In the genomic region with DNA sequence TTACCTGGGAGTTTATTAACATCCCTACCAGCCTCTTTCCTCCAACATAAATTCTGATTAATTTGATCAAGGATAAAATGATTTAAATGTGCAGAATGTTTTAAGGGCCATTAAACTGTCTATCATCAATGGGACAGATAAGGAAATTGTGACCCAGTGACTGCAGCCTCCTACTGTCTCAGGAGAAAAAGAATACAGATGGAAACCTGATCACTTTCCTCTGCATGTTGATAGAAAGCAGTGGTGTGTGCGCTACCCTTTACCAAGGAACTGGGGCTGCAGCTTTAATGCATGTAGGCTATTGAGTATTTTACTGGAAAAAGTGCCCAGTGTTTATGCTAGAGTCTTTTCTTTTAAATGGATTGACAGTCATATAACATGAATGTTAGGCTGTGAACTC, we compare ENCODE assay signal across 25 mouse cellular contexts. TPM values are rescaled to one million over a fixed set of nuclear protein-coding genes. Genes with fewer than 3 reads are reported as not detected.
DNase-seq lines count a peak whose midpoint lies in the region; ATAC-seq and TF ChIP-seq lines count a peak whose summit lies in the region.
"Had no signal": no experiment of that assay in that cellular context is flagged by ENCODE, and none has a peak within 500 bp of the region (broad histone marks: within the 10 kb centered on the region; RNA-seq: fewer than 3 reads in every experiment).

No protein-coding gene starts in this region.

- H3K4me3 ChIP-seq in forebrain, embryonic 14.5 days (ENCODE audit: low read depth, low read length): no peak overlapping the region
- H3K4me3 ChIP-seq in forebrain, embryonic 12.5 days (replicated peaks): no peak overlapping the region
- H3K4me3 ChIP-seq in heart, embryonic 12.5 days: no peak overlapping the region
- no peak overlapping the region for H3K4me3 ChIP-seq in hindbrain, embryonic 12.5 days
- no peak overlapping the region for H3K4me3 ChIP-seq in hindbrain, postnatal 0 days (ENCODE audit: low read length)
- no peak overlapping the region for H3K4me3 ChIP-seq in kidney, embryonic 15.5 days (replicated peaks)
- H3K4me3 ChIP-seq: embryonic facial prominence, embryonic 10.5 days; embryonic facial prominence, embryonic 13.5 days; erythroblast, embryonic 14.5 days; hindbrain, embryonic 10.5 days had no signal

- TF ChIP-seq CTCF in hindbrain, postnatal 0 days (IDR thresholded peaks at IDR 0.05; ENCODE audit: low read depth): no peak

- 76% methylated on average over 1 of the region's 1 CpGs for WGBS in forebrain, embryonic 14.5 days
- WGBS in forebrain, embryonic 12.5 days: 89% methylated on average over 1 of the region's 1 CpGs
- 67% methylated on average over 1 of the region's 1 CpGs for WGBS in heart, embryonic 12.5 days
- WGBS in hindbrain, embryonic 12.5 days: 70% methylated on average over 1 of the region's 1 CpGs
- 80% methylated on average over 1 of the region's 1 CpGs for WGBS in hindbrain, postnatal 0 days
- WGBS in kidney, embryonic 15.5 days: 24% methylated on average over 1 of the region's 1 CpGs

- no peak for DNase-seq in forebrain, embryonic 14.5 days (ENCODE audit: low spot score)
- DNase-seq in heart, adult 18-20 months: no peak
- DNase-seq in hindbrain, postnatal 0 days (ENCODE audit: low spot score): no peak
- DNase-seq in kidney, postnatal 25 days: no peak
- DNase-seq: adrenal gland, adult 8-10 months; adrenal gland, postnatal 25 days; cerebellum, adult 11-12 months; cerebellum, adult 8-10 months; cerebellum, postnatal 10 days; cerebellum, postnatal 36 days; embryo, embryonic 11 days; gastrocnemius, postnatal 25 days; heart, postnatal 36 days; kidney, adult 8-10 months had no signal

- H3K9ac ChIP-seq in forebrain, embryonic 14.5 days (ENCODE audit: low read length): no peak overlapping the region
- H3K9ac ChIP-seq in forebrain, embryonic 12.5 days: no peak overlapping the region
- H3K9ac ChIP-seq in heart, embryonic 12.5 days: no peak overlapping the region
- no peak overlapping the region for H3K9ac ChIP-seq in hindbrain, embryonic 12.5 days
- H3K9ac ChIP-seq in hindbrain, postnatal 0 days (replicated peaks; ENCODE audit: low read length): no peak overlapping the region
- H3K9ac ChIP-seq in kidney, embryonic 15.5 days: no peak overlapping the region
- H3K9ac ChIP-seq: embryonic facial prominence, embryonic 13.5 days; hindbrain, embryonic 14.5 days had no signal

- no peaks in the 10 kb centered on the region for H3K27me3 ChIP-seq in forebrain, embryonic 14.5 days (replicated peaks; ENCODE audit: control insufficient read depth, insufficient read depth, low read length)
- H3K27me3 ChIP-seq in forebrain, embryonic 12.5 days: no peaks in the 10 kb centered on the region
- no peaks in the 10 kb centered on the region for H3K27me3 ChIP-seq in heart, embryonic 12.5 days (replicated peaks)
- no peaks in the 10 kb centered on the region for H3K27me3 ChIP-seq in hindbrain, embryonic 12.5 days
- no peaks in the 10 kb centered on the region for H3K27me3 ChIP-seq in hindbrain, postnatal 0 days (ENCODE audit: insufficient read depth, low read length)
- H3K27me3 ChIP-seq in kidney, embryonic 15.5 days: no peaks in the 10 kb centered on the region
- H3K27me3 ChIP-seq: embryonic facial prominence, embryonic 13.5 days had no signal

- H3K27ac ChIP-seq in forebrain, embryonic 14.5 days (ENCODE audit: low read depth, low read length): no peak overlapping the region
- no peak overlapping the region for H3K27ac ChIP-seq in forebrain, embryonic 12.5 days
- H3K27ac ChIP-seq in heart, embryonic 12.5 days (ENCODE audit: poor library complexity, severe bottlenecking): peak overlapping the region; percentile 34; the same call in 1 of the 2 replicates
- 0 out of 2 replicates have a peak overlapping the region, but pooled peaks have one; percentile 8 for H3K27ac ChIP-seq in hindbrain, embryonic 12.5 days
- H3K27ac ChIP-seq in hindbrain, postnatal 0 days: no peak overlapping the region
- peak overlapping the region; percentile 60; the same call in 1 of the 2 replicates for H3K27ac ChIP-seq in kidney, embryonic 15.5 days
- H3K27ac ChIP-seq: embryonic facial prominence, embryonic 10.5 days; embryonic facial prominence, embryonic 13.5 days; hindbrain, embryonic 10.5 days; hindbrain, embryonic 14.5 days had no signal

- H3K36me3 ChIP-seq in forebrain, embryonic 14.5 days (ENCODE audit: control insufficient read depth, insufficient read depth, low read length): no peaks in the 10 kb centered on the region
- H3K36me3 ChIP-seq in forebrain, embryonic 12.5 days (replicated peaks): no peaks in the 10 kb centered on the region
- 0 out of 2 replicates have a peak, but pooled peaks cover 9% of the 10 kb centered on the region for H3K36me3 ChIP-seq in heart, embryonic 12.5 days
- no peaks in the 10 kb centered on the region for H3K36me3 ChIP-seq in hindbrain, embryonic 12.5 days
- no peaks in the 10 kb centered on the region for H3K36me3 ChIP-seq in hindbrain, postnatal 0 days (ENCODE audit: insufficient read depth, low read length)
- H3K36me3 ChIP-seq in kidney, embryonic 15.5 days: peaks cover 4% of the 10 kb centered on the region; the same call in 1 of the 2 replicates
- H3K36me3 ChIP-seq: embryonic facial prominence, embryonic 10.5 days; embryonic facial prominence, embryonic 13.5 days; hindbrain, embryonic 10.5 days had no signal

- no peaks in the 10 kb centered on the region for H3K9me3 ChIP-seq in forebrain, embryonic 14.5 days (replicated peaks; ENCODE audit: control insufficient read depth, low read length)
- no peaks in the 10 kb centered on the region for H3K9me3 ChIP-seq in forebrain, embryonic 12.5 days
- no peaks in the 10 kb centered on the region for H3K9me3 ChIP-seq in heart, embryonic 12.5 days (replicated peaks)
- no peaks in the 10 kb centered on the region for H3K9me3 ChIP-seq in hindbrain, embryonic 12.5 days (replicated peaks)
- no peaks in the 10 kb centered on the region for H3K9me3 ChIP-seq in hindbrain, postnatal 0 days (ENCODE audit: low read length)
- no peaks in the 10 kb centered on the region for H3K9me3 ChIP-seq in kidney, embryonic 15.5 days (replicated peaks)
- H3K9me3 ChIP-seq: embryonic facial prominence, embryonic 10.5 days; embryonic facial prominence, embryonic 13.5 days; hindbrain, embryonic 10.5 days had no signal

- no peaks in the 10 kb centered on the region for H3K4me1 ChIP-seq in forebrain, embryonic 14.5 days (ENCODE audit: control insufficient read depth, insufficient read depth, low read length)
- H3K4me1 ChIP-seq in forebrain, embryonic 12.5 days: no peaks in the 10 kb centered on the region
- peaks cover 19% of the 10 kb centered on the region for H3K4me1 ChIP-seq in heart, embryonic 12.5 days (replicated peaks)
- H3K4me1 ChIP-seq in hindbrain, embryonic 12.5 days: no peaks in the 10 kb centered on the region; the same call in 1 of the 2 replicates
- no peaks in the 10 kb centered on the region for H3K4me1 ChIP-seq in hindbrain, postnatal 0 days (ENCODE audit: insufficient read depth, low read length)
- peaks cover 16% of the 10 kb centered on the region for H3K4me1 ChIP-seq in kidney, embryonic 15.5 days
- H3K4me1 ChIP-seq: embryonic facial prominence, embryonic 10.5 days; hindbrain, embryonic 10.5 days had no signal

- ATAC-seq in forebrain, embryonic 14.5 days: peak; percentile 40; the same call in 1 of the 2 replicates
- no peak for ATAC-seq in forebrain, embryonic 12.5 days (ENCODE audit: low FRiP score)
- no peak for ATAC-seq in heart, embryonic 12.5 days (ENCODE audit: insufficient number of reproducible peaks, low FRiP score)
- ATAC-seq in hindbrain, embryonic 12.5 days (ENCODE audit: low FRiP score): no peak
- no peak for ATAC-seq in hindbrain, postnatal 0 days
- peak; percentile 86 for ATAC-seq in kidney, embryonic 15.5 days (replicated peaks; ENCODE audit: low FRiP score)
- ATAC-seq: activated CD4-positive, CD25-positive, alpha-beta regulatory T cell, adult 4 months had no signal

- no peak overlapping the region for H3K4me2 ChIP-seq in forebrain, embryonic 14.5 days (ENCODE audit: low read length)
- H3K4me2 ChIP-seq in forebrain, embryonic 12.5 days: no peak overlapping the region
- no peak overlapping the region for H3K4me2 ChIP-seq in heart, embryonic 12.5 days
- no peak overlapping the region for H3K4me2 ChIP-seq in hindbrain, embryonic 12.5 days (replicated peaks)
- no peak overlapping the region for H3K4me2 ChIP-seq in hindbrain, postnatal 0 days (ENCODE audit: low read depth, low read length)
- H3K4me2 ChIP-seq in kidney, embryonic 15.5 days: 0 out of 2 replicates have a peak overlapping the region, but pooled peaks have one; percentile 9
- H3K4me2 ChIP-seq: embryonic facial prominence, embryonic 13.5 days; heart, embryonic 11.5 days; hindbrain, embryonic 14.5 days had no signal

RNA-seq across cellular contexts. Expression of a gene that starts 19.8 kb away (rescaled TPM):
- 5.9 and 7.5 TPM in 2 replicates for polyA plus RNA-seq in forebrain, embryonic 14.5 days (2014; fragmentation: Nextera tagmentation; extraction: Ambion mirVana)
- 9.1 and 10.6 TPM in 2 replicates for polyA plus RNA-seq in forebrain, embryonic 12.5 days (2016; fragmentation: Nextera tagmentation; extraction: Ambion mirVana)
- 68.8 and 70.4 TPM in 2 replicates for polyA plus RNA-seq in heart, embryonic 12.5 days (2016; fragmentation: Nextera tagmentation; extraction: Ambion mirVana)
- 100 to 1,000 TPM; 170 to 178 TPM for total RNA-seq in heart, adult 18-20 months (2021)
- 25.3 and 27.6 TPM in 2 replicates for polyA plus RNA-seq in hindbrain, embryonic 12.5 days (2016; fragmentation: Nextera tagmentation; extraction: Ambion mirVana)
- total RNA-seq in hindbrain, postnatal 0 days (2014; rRNA removed): 9.7 and 10.5 TPM in 2 replicates
- 13.1 and 15.8 TPM in 2 replicates for polyA plus RNA-seq in hindbrain, postnatal 0 days (2015; fragmentation: Nextera tagmentation; extraction: Ambion mirVana)
- 71.3 and 72.0 TPM in 2 replicates for polyA plus RNA-seq in kidney, embryonic 15.5 days (2015; fragmentation: Nextera tagmentation; extraction: Ambion mirVana)
- polyA plus RNA-seq: erythroblast, embryonic 14.5 days had no signal

Comparison
In these comparisons a context has a peak if more than half of its experiments do, and no peak if none do; other contexts are left out.
1. ATAC-seq: peak in forebrain, embryonic 14.5 days (single experiment) and kidney, embryonic 15.5 days (single experiment); none in forebrain, embryonic 12.5 days (single experiment), heart, embryonic 12.5 days (single experiment), hindbrain, embryonic 12.5 days (single experiment) and hindbrain, postnatal 0 days (single experiment).
2. H3K27ac ChIP-seq: peak in heart, embryonic 12.5 days (single experiment), hindbrain, embryonic 12.5 days (single experiment) and kidney, embryonic 15.5 days (single experiment); none in forebrain, embryonic 14.5 days (single experiment), forebrain, embryonic 12.5 days (single experiment) and hindbrain, postnatal 0 days (single experiment).